Mouse (Mus musculus): ENCODE results near the gene Lrrc8e. TPM values are rescaled to one million over a fixed set of nuclear protein-coding genes. Genes with fewer than 3 reads are reported as not detected.

Gene Lrrc8e
- polyA plus RNA-seq, 1 experiment from 2014 or later = 2.8 TPM

Other genes starting within 250 kb of the Lrrc8e start
- gene Cd209f, start 121.0 kb upstream of the Lrrc8e start, polyA plus RNA-seq (2015; fragmentation: Nextera tagmentation; extraction: Ambion mirVana) = 0.21 TPM in 1 of 2 replicates, not detected in the other
- gene Cd209g, start 92.7 kb upstream of the Lrrc8e start, polyA plus RNA-seq (2015; fragmentation: Nextera tagmentation; extraction: Ambion mirVana) = not detected in 2 replicates
- gene Evi5l, start 60.3 kb upstream of the Lrrc8e start, polyA plus RNA-seq (2015; fragmentation: Nextera tagmentation; extraction: Ambion mirVana) = 19.1 and 19.2 TPM in 2 replicates
- 2.8 and 3.2 TPM in 2 replicates for gene Prr36, start 9.4 kb upstream of the Lrrc8e start, polyA plus RNA-seq (2015; fragmentation: Nextera tagmentation; extraction: Ambion mirVana)
- 17.8 and 18.8 TPM in 2 replicates for gene Map2k7, start 11.9 kb downstream of the Lrrc8e start, polyA plus RNA-seq (2015; fragmentation: Nextera tagmentation; extraction: Ambion mirVana)
- 0.64 and 0.70 TPM in 2 replicates for gene Gm49320, start 12.0 kb downstream of the Lrrc8e start, polyA plus RNA-seq (2015; fragmentation: Nextera tagmentation; extraction: Ambion mirVana)
- gene Tgfbr3l, start 21.4 kb downstream of the Lrrc8e start, polyA plus RNA-seq (2015; fragmentation: Nextera tagmentation; extraction: Ambion mirVana) = 2.4 and 2.9 TPM in 2 replicates
- 38.9 and 43.5 TPM in 2 replicates for gene Snapc2, start 26.3 kb downstream of the Lrrc8e start, polyA plus RNA-seq (2015; fragmentation: Nextera tagmentation; extraction: Ambion mirVana)
- gene Ctxn1, start 32.4 kb downstream of the Lrrc8e start, polyA plus RNA-seq (2015; fragmentation: Nextera tagmentation; extraction: Ambion mirVana) = 52.8 and 55.0 TPM in 2 replicates
- 73.5 and 74.6 TPM in 2 replicates for gene Timm44, start 49.1 kb downstream of the Lrrc8e start, polyA plus RNA-seq (2015; fragmentation: Nextera tagmentation; extraction: Ambion mirVana)
- 142 and 168 TPM in 2 replicates for gene Ccl25, start 98.4 kb downstream of the Lrrc8e start, polyA plus RNA-seq (2015; fragmentation: Nextera tagmentation; extraction: Ambion mirVana)
- 162 and 177 TPM in 2 replicates for gene Elavl1, start 98.6 kb downstream of the Lrrc8e start, polyA plus RNA-seq (2015; fragmentation: Nextera tagmentation; extraction: Ambion mirVana)